Mouse (Mus musculus) erythroblast, embryonic 14.5 days (primary cell): ENCODE measurements around the gene Dip2b. TPM values are rescaled to one million over a fixed set of nuclear protein-coding genes. Genes with fewer than 3 reads are reported as not detected.

Source experiments
- H3K27me3 ChIP-seq: 2 replicates; pipeline ENCODE4 v1.6.1; 2012; ENCODE audit warnings: inconsistent platforms; ENCODE audit not compliant: control insufficient read depth
- H3K36me3 ChIP-seq: 2 replicates; pipeline ENCODE4 v1.6.1; 2012; ENCODE audit warnings: mild to moderate bottlenecking, inconsistent platforms; ENCODE audit not compliant: control insufficient read depth
- H3K4me1 ChIP-seq: 2 replicates; pipeline ENCODE4 v1.6.1; 2012; ENCODE audit warnings: inconsistent platforms; ENCODE audit not compliant: control insufficient read depth
- H3K4me3 ChIP-seq: replicated peaks from 2 replicates; pipeline ENCODE3; 2012; ENCODE audit warnings: moderate library complexity, mild to moderate bottlenecking, inconsistent platforms
- H3K9me3 ChIP-seq: 2 replicates; pipeline ENCODE4 v1.6.1; 2012; ENCODE audit warnings: low read length, inconsistent platforms, mixed read lengths; ENCODE audit not compliant: control insufficient read depth
- GATA1 ChIP-seq: IDR thresholded peaks from 2 replicates; pipeline ENCODE4 v1.6.1; 2012; ENCODE audit warnings: low read length, inconsistent platforms, mixed read lengths
- TAL1 ChIP-seq: IDR thresholded peaks from 3 replicates; pipeline ENCODE4 v1.6.1; 2012; ENCODE audit warnings: low read length, inconsistent platforms, mixed read lengths
- polyA plus RNA-seq: library from polyadenylated mRNA; stranded (reverse); fragments of >175 nt; gene quantifications from 2 replicates; pipeline ENCODE4 v1.2.3, GENCODE M21; 2012

Dip2b gene
- polyA plus RNA-seq, 1 experiment = 0.03 TPM

DNA sequence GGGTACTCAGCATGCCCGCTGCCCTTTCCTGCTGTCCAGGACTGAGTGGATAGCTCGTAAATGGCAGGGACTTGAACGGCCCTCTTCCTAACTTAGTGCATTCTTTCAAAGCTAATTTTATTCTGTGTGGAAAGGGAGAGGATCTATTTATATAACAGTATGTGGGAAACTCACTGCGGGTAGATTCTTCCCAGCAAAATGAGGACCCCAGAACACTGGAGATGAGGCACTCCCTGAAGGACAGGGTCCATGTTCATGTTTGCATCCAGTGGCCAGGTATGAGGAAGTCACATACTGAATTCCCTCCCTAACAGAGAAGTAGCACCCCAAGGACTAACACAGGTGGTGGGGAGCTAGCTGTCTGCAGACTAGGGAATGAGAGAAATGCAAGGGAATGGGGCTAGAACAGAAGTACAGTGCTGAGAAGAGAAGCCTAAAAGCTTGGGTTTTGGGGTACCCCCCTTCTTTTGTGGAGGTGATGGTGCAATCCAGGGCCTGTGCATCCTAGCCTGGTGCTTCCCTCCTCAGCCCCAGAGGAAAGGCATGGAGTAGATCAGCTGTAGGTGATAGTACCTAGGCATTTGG is 164.1 kb downstream of the Dip2b start:
- TF ChIP-seq GATA1 (no peak), TAL1 (no peak)
- peaks cover 30% of the 10 kb centered on the region for H3K36me3 ChIP-seq
- H3K4me1 ChIP-seq = no peaks in the 10 kb centered on the region
- no peak overlapping the region for H3K4me3 ChIP-seq
- no peaks in the 10 kb centered on the region for H3K27me3 ChIP-seq
- H3K9me3 ChIP-seq = no peaks in the 10 kb centered on the region

DNA sequence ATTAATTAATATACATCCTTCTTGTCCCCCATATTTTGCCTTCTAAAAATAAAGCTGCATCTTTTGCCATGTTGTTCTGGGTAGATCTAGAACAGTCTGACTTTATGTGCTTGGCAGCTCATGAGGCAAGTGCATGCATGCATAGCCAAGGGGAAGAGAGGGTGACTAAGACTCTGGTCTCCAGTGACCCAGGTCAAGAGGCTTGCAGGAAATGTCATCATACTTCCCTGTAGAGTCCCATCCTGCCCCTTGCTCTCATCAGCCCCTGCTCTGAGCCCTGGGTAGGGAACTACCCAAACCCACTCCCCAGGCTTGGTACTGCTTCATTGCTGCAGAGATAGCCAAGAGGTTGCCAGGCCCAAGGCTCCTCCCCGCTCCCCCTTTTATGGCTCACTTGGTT is 166.1 kb downstream of the Dip2b start:
- H3K27me3 ChIP-seq = no peaks in the 10 kb centered on the region
- no peak for TF ChIP-seq GATA1
- no peak for TF ChIP-seq TAL1
- no peak overlapping the region for H3K4me3 ChIP-seq
- no peaks in the 10 kb centered on the region for H3K9me3 ChIP-seq
- H3K4me1 ChIP-seq = no peaks in the 10 kb centered on the region
- H3K36me3 ChIP-seq = peaks cover 24% of the 10 kb centered on the region

DNA sequence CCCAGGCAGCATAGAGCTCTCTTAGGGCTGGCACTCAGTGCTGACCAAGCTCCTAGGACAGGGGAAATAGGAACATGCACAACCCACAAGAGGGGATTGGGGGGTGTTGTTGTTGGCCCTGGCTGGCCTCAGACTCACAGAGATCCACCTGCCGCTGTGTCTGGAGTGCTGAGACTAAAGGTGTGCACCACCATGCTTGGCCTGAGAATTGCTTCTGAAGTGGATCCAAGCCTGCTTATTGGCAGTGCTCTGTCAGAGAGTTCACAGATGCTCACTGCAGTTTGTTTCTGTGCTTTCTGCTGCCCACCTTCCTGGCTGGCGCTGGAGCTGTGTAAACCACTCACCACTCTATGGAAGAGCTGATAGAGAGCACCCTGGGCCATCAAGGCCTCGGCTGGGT is 171.5 kb downstream of the Dip2b start:
- Histone ChIP-seq H3K36me3 (peaks cover 42% of the 10 kb centered on the region), H3K9me3 (no peaks in the 10 kb centered on the region), H3K4me1 (no peaks in the 10 kb centered on the region), H3K27me3 (no peaks in the 10 kb centered on the region), H3K4me3 (no peak overlapping the region)
- TF ChIP-seq TAL1 = no peak
- TF ChIP-seq GATA1 = no peak

DNA sequence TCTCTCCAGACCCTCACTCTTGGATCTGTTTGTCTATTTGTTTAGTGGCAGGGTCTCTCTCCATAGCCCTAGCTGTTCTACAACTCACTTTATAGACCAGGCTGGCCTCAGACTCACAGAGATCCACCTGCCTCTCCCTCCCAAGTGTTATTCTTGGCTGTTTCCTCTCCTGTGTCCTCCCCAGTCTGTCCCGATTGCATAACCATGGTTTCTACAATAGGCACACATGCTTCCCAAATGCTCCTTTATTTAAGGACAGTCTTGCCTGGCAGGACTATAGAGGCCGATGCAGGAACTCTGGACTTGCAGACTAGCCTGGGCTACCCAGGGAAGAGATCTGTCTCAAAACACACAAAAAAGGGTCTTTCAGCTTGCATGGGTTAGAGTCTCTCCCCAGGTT is 174.9 kb downstream of the Dip2b start:
- TF ChIP-seq TAL1 (no peak), GATA1 (no peak)
- no peaks in the 10 kb centered on the region for H3K4me1 ChIP-seq
- no peaks in the 10 kb centered on the region for H3K9me3 ChIP-seq
- H3K36me3 ChIP-seq = peaks cover 49% of the 10 kb centered on the region
- H3K27me3 ChIP-seq = no peaks in the 10 kb centered on the region
- no peak overlapping the region for H3K4me3 ChIP-seq

DNA sequence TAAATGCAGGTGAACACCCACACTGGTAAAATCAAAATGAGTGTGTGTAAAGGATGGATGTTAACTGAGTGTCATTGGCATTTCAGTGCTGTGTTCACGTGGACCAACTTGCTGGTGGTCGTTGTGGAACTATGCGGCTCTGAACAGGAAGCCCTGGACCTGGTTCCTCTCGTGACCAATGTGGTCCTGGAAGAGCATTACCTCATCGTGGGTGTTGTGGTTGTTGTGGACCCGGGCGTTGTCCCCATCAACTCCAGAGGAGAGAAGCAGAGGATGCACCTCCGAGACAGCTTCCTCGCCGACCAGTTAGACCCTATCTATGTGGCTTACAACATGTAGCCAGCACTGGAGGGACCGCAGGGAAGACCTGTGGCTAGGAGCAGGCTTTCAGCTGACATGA is 176.6 kb downstream of the Dip2b start:
- TF ChIP-seq GATA1 (no peak), TAL1 (no peak)
- Histone ChIP-seq H3K27me3 (no peaks in the 10 kb centered on the region), H3K4me1 (no peaks in the 10 kb centered on the region), H3K9me3 (no peaks in the 10 kb centered on the region), H3K36me3 (peaks cover 42% of the 10 kb centered on the region), H3K4me3 (no peak overlapping the region)

DNA sequence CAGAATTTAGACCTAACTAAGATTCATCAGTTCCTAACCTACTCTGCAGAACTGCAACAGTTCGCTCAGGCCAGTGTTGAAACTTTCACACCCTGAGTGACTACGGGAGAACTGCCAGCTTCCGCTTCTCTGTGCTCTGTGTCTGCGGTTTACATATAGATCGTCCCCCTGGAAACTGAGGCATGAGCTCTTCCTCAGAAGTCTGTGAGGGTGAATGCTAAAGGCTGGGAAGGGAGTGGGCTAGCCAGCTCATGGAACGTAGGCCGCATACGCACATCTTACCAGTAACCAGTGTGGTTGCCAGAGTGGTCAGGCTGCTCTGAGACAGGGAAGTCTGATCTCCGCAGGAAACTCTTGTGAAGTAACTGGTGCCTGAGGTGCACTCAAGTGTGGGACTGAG is 177.7 kb downstream of the Dip2b start:
- peaks cover 37% of the 10 kb centered on the region for H3K36me3 ChIP-seq
- H3K4me1 ChIP-seq = no peaks in the 10 kb centered on the region
- no peaks in the 10 kb centered on the region for H3K27me3 ChIP-seq
- H3K4me3 ChIP-seq = no peak overlapping the region
- TF ChIP-seq TAL1 = no peak
- no peak for TF ChIP-seq GATA1
- H3K9me3 ChIP-seq = no peaks in the 10 kb centered on the region

DNA sequence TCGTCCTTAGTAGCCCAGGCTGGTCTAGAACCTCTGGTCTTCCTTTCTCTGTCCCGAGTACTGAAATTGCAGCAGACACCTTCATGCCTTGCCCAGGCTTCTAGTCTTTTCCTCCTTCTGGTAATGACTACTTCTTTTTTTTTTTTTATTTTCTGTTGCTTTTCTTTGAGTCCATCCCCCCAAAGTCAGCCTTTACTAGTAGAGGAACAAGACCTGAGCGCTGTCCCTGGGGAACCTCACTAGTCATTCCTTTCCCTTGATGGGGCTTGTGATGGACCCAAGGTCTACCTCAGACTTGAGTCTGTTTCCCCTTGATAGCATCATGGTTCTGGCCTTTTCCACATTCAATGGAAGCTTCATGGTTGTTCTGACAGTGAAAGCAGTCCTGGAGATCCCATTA is 179.6 kb downstream of the Dip2b start:
- TF ChIP-seq TAL1 = no peak
- no peak for TF ChIP-seq GATA1
- no peaks in the 10 kb centered on the region for H3K4me1 ChIP-seq
- no peaks in the 10 kb centered on the region for H3K27me3 ChIP-seq
- peaks cover 3% of the 10 kb centered on the region; the same call in 1 of the 2 replicates for H3K9me3 ChIP-seq
- peaks cover 26% of the 10 kb centered on the region for H3K36me3 ChIP-seq
- H3K4me3 ChIP-seq = no peak overlapping the region

DNA sequence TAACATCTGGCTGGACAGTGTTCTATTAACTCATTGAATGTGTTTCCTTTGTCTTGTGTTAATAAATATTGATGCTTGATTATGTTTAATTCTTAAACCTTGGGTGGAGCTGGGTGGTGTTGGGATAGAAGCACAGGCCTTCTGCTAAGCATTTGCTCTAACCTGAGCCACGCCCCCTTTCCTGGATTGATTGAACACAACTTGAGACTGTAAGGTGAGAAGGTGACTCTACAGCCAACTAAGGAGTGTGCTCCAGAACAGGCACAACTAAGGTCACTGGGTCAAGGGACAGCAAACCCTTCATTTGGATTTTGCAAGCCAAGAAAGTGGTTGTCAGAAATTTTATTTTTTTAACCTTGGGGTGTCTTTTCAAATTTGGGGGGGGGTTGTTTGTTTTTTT is 180.9 kb downstream of the Dip2b start:
- H3K4me3 ChIP-seq = no peak overlapping the region
- no peak for TF ChIP-seq GATA1
- no peak for TF ChIP-seq TAL1
- H3K4me1 ChIP-seq = peaks cover 1% of the 10 kb centered on the region
- H3K27me3 ChIP-seq = no peaks in the 10 kb centered on the region
- H3K9me3 ChIP-seq = peaks cover 6% of the 10 kb centered on the region; the same call in 1 of the 2 replicates
- peaks cover 22% of the 10 kb centered on the region for H3K36me3 ChIP-seq

DNA sequence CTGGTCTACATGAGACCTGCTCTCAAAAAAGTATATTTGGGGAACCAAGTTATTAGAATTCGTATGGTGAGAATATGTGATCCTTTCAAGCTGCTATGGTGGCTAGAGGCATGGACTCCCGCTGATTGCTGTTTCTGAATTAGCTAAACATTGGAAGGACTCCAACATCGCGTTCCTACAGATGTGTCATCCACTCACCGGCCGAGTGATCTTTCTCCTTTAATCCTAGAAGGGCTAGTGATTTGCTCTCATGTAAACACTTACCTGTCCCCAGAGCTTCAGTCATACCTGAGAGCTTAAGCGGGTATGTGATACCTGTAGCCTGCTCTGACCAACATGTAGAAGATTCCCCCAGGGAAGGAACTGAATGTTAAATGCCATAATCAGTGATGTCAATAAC is 182.5 kb downstream of the Dip2b start:
- Histone ChIP-seq H3K9me3 (peaks cover 6% of the 10 kb centered on the region; the same call in 1 of the 2 replicates), H3K36me3 (peaks cover 19% of the 10 kb centered on the region), H3K4me1 (peaks cover 13% of the 10 kb centered on the region), H3K27me3 (no peaks in the 10 kb centered on the region), H3K4me3 (no peak overlapping the region)
- no peak for TF ChIP-seq GATA1
- no peak for TF ChIP-seq TAL1

DNA sequence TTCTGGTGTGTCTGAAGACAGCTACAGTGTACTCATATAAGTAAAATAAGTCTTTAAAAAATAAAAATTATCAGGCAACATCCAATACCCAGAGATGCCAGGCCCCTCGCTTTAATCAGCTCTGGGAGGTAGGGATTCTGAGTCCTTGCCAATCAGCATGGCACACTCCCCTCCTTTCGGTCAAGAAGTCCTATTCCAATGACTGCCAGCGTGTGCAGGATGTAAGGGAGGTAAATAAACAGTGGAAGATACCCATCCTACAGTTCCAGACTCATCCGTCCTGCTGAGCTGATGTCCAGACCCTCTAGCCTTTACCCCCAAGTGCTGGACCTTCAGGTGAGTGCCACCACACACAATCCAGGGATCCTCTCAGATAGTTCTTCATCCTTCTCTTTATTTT is 186.9 kb downstream of the Dip2b start:
- TF ChIP-seq GATA1 (no peak), TAL1 (no peak)
- no peak overlapping the region for H3K4me3 ChIP-seq
- H3K9me3 ChIP-seq = peaks cover 6% of the 10 kb centered on the region; the same call in 1 of the 2 replicates
- H3K4me1 ChIP-seq = peaks cover 43% of the 10 kb centered on the region
- H3K36me3 ChIP-seq = peaks cover 29% of the 10 kb centered on the region
- H3K27me3 ChIP-seq = no peaks in the 10 kb centered on the region
